Mouse (Mus musculus) spleen, postnatal 14 days (tissue): Measurements from ENCODE around the gene Atxn7l3.
"Not testable (repeated sequence)": the region's sequence is repeated elsewhere in the genome, so short reads cannot be mapped to it uniquely, and the experiment has no call there.

Experiments used
- DNase-seq, 2 experiments: peaks; one replicate each; pipeline ENCODE4 v3.0.0; 2021 to 2022; ENCODE audit warnings: low spot score in 2 of 2

Atxn7l3 gene

DNA sequence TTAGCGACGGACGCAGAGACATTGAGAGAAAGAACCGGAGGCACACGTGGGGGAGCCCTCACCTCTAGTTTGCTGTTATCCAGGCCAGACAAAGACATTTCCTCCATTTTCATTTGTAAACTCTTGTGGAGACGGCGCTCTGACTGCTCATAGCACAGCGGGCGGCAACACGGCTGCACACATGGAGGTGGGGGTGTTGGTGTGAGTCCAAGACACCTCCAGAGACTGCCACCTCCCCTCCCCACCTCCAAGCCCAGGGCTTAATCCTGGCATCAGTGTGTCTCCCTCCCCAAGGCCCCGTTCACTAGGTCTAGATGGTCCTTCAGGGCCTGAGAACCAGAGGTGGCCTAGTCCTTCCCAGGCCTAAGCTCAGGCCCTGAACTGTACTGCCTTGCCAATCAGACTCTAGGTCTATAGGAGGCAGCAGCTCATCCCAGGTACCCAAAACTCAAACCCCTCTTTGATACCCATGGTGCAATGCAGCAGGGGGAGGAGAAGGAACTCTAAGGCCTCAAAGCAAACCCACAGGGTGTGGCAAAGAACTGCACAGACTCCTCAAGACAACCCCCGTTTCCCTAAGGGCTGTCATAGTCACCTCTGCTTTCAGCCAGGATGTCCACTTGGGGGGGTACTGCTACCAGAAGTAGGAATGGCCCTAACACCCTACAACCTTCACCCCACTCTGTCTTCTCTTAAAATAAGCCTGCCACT is 1.4 kb downstream of the Atxn7l3 start:
- peak in 1 of 2 experiments; percentile 36 for DNase-seq

DNA sequence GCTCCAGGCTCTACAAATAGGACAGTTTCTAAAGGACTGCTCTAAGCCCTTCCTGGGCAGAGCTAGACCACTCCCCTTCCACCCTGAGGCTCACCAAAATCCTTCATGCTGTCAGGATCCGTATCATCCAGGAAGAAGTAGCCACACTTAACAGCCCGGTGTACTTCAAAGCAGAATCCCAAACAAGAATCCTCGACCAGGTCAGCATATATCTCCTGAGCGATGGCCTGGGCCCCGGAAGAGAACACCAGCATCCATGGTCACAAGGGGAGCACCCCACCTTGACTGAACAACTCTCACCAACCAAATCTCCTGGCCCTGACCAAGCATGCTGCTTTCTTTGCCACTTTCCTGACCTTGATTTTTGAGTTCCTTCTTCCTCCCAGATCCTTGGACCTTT is 2.0 kb downstream of the Atxn7l3 start:
- no peak for DNase-seq

DNA sequence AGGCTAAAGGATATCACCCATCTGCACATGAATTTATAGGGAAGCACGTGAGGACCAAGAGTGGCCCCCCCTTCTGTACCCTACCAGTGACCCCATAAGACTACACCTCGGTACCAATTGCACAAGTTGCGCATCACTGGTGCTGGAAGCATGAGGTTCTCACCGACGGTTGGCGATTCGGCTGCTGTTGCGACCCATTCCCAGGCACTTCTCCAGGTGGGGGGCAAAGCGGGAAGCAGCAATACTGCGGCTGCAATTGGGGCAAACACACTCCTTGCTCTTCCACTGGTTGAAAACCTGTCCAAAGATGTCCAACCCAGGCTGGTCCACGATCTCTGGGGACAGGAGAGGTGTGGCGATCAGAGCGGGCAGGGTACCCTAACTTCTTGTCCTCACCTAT is 2.5 kb downstream of the Atxn7l3 start:
- no peak for DNase-seq

DNA sequence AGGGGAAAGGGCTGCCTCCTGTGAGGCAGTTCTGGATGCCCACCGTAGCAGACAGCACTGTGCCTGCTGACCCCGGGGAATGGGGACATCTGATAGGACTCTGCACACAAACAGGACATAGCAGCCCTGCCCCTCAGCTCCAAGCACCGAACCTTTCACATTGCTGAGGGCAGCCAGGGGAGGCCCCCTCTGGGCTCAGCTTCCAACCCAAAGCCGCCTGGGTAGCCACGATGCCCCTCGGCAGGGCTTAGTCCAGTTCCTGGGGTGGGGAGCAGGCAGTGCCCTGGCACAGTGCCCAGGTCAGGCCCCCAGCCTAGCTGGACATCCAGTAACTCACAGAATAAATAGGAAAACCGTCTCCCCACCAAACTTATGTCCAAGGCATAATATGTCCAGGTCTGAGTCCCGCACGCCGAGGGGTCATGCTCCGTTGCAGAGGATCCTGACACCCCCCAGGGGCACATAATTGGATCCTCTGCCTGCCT is 5.3 kb downstream of the Atxn7l3 start:
- no peak for DNase-seq

DNA sequence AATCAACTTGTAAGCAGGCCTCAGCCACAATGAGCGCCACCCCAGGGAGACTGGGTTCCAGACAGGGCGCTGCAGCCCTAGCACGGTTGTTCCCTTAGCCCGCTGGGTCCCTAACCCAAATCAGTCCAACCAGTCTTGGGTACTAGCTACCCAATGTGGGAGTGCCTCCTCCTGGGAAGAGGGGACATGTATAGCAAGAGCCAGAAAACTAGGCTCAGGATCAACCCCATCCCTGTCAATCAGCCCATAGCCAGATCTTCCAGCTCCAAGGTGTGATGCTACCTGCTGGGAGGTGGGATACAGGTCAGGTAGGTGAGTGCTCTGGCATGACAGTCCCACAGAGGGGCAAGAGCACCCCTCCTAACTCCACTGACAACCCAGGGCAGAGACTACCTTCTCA is 6.3 kb downstream of the Atxn7l3 start:
- DNase-seq: no peak

DNA sequence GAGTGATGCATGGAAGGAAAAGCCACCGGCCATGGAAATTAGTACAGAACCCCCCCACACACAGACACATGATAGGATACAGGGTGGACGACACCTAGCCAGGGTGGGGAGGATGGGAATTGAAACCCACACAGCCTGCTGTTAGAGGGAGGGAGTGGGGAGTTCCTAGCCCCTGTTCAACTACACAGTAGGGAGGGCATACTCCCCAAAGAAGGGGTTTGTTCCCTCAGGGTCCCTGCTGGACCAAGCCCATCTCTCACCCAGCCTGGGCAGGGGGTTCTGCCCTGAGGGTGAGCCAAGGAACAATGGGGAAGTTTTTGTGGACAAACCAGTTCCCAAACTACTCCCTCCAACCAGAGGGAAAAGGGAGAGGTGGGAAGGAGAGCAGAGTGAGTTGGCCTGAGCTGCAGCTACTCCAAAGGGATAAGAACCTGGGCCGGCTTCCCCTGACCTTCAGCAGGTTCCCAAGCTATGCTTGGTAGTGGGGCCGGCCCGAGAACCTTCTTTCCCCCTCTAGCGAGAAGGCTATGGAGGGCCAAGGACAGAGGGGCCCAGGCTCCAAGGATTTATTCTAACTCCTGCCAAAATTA is 6.8 kb downstream of the Atxn7l3 start:
- DNase-seq: no peak

DNA sequence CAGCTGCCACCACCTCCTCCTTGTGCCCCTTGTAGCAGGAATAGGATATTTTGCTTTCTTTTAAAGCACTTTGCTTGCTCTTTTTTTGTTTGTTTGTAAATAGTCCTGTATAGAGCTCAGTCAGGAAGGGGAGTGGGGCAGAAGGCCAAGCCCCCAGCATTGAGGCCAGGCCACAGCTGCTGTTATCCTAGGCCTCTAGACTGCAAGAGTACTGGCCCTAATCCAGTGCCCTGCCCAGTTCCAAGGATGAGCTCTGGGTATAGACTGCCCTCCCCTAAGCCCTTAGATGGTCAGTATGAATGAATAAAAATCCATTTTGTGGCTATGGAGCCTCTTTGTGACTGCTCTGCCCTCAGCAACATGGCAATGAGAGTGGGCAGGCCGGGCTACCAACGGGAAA is 7.5 kb downstream of the Atxn7l3 start:
- DNase-seq: no peak

DNA sequence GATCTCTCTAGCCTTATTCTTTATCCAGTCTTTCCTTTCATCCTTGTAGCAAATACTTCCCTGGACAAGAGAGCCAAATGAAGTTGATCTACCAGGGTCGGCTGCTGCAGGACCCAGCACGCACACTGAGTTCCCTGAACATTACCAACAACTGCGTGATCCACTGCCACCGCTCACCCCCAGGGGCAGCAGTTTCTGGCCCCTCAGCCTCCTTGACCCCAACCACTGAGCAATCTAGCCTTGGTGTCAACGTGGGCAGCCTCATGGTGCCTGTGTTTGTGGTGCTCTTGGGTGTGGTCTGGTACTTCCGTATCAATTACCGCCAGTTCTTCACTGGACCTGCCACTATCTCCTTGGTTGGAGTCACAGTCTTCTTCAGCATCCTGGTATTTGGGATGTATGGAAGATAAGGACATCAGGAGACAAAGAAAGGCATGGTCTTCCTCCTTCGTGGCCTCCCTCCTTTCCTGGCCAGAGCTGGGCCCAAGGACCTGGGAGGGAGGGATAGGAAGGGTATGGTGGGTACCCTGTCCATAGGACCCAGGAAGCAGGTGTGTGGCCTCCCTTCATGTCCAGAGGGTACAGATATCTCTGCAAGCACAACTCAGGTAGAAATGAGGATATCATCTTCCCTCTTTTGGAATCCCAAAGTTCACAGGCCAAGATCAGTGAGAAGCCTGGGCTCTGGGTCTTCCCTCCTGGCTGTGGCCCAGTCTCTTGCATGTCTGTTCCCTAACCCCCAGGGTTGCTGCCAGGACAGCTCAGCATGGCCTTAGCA is 8.2 kb downstream of the Atxn7l3 start:
- DNase-seq: no peak

DNA sequence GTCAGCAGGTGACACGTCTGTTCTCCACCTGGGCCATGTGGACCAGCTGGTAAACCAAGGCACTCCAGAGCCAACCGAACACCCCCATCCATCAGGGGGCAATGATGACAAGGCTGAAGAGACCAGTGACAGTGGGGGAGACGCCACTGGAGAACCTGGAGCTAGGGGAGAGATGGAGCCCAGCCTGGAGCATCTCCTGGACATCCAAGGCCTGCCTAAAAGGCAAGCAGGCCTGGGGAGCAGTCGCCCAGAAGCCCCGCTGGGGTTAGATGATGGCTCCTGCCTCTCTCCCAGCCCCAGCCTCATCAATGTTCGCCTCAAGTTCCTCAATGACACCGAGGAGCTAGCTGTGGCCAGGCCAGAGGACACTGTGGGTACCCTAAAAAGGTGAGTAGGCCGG is 8.9 kb downstream of the Atxn7l3 start:
- no peak for DNase-seq

DNA sequence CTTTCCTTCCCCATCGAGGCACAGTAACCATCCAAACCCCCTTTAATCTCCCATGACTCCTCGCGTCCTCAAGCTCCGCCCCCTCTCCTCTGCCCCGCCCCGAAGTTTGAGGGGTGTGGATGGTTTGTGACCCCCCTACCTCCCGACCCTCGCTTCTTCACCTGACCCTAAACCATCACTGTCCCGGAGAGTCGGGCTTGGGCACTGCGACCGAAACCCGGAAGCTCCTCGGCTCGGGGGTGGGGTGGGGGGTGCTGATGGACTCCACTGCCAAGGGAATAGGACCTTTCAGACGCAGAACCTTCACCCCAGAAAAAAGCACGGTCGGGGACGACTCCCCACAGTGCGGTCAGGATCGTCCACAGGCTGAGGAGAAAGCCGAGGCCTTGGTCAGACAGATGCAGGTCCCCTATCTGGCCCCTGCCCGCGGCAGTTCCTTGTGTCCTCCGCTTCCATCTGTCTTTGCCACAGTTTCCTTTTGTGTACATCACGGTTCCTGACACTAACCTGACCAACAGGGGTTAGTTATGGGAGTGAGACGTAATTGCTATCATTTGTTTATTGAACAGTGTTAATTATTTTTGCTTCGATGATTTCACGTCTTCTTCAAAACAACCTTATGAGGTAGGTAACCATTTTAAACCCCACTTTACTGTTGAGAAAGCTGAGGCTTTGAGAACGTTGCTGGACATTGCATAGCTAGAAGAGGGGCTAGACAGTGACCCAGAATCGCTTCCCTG is 11.2 kb downstream of the Atxn7l3 start:
- DNase-seq: peak in 1 of 2 experiments; percentile 70

DNA sequence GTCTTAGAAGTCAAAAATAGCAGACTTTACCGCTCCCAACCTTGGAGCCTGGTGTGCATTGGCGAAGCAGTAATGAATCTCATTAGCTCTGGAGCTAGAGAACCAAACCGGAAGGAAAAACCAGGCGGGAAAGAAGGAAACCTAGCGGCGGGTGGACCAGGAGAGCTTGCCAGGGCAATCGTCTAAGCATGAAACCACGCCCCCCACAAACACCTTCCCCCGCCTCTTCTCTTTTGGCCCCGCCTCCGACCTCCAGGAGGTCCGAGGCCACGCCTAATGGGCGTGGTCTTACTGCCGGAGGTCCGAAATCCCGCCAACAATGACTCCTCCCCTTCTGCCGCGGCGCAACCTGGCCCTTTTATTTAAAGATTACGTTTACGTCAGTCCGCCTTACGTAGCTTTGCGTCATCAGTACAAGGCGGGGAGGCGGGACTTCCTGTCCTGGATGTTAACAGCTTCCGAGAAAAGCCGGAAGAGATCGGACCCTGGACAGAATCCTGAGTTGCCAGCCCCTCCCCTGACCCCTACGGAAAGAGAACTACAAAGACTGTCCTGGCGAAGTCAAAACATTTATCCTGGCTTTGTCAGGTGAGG is 11.8 kb downstream of the Atxn7l3 start, which contains the start of gene Tmub2:
TSS of gene Tmub2 (plus strand) at position 431 of the 594 bp plus-strand sequence.
- peak; percentile 93 for DNase-seq

DNA sequence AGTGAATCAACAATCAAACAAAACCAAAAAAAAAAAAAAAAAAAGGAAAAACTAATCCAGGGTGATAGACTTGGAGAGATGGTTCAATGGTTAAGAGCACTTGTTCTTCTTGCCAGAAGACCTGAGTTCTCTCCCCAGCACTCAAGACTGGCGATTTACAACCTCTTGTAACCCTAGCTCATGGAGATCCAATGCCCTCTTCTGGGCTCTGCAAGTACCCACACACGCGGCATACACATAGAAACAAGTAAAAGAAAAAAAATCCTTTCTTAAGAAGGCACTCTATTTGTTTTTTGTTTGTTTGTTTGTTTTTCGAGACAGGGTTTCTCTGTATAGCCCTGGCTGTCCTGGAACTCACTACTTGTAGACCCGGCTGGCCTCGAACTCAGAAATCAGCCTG is 12.5 kb downstream of the Atxn7l3 start:
- DNase-seq: no peak

DNA sequence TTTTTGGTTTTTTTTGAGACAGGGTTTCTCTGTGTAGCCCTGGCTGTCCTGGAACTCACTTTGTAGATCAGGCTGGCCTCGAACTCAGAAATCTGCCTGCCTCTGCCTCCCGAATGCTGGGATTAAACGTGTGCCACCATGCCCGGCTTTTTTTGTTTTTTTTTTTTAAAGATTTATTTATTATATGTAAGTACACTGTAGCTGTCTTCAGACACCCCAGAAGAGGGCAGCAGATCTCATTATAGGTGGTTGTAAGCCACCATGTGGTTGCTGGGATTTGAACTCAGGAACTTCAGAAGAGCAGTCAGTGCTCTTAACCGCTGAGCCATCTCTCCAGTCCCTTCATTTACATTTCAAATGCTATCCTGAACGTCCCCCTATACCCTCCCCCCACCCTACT is 16.2 kb downstream of the Atxn7l3 start:
- DNase-seq: not testable (repeated sequence)

DNA sequence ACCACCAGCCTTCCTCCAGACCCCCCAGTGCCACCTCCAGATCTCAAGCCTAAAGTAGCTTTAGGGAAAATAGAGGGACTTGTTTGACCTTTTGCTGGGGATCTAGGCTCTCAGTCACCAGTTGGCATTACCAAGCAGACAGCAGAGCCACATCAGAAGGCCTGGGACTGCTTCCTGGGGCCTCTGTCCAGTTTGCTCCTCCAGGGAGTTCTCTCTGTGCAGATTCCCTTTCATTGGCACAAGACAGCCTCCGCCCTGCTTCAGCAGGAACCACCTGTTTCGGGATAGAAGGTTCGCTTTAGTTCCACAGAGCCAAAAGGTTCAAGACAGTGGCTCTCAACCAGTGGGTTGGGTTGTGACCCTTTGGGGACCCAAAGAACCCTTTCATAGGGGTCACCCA is 16.8 kb downstream of the Atxn7l3 start:
- DNase-seq: no peak

DNA sequence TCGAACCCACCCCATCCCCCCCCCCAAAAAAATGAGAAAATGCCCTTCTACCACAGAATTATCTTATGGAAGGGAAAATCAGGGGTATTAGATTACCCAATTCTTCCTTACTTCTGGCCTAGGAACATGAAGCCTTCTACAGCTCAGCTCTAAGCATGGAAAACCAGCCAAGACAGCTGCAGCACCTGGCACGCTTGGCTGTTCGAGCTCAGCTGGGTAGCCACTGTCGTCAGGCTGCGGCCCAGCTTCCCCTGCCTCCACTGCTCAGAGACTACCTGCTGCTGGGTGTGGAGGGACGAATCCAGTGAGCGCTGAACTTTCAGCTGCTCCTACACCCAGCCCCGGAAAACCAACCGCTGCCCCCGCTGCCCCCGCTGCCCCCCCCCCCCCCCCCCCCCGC is 18.7 kb downstream of the Atxn7l3 start:
- no peak for DNase-seq

DNA sequence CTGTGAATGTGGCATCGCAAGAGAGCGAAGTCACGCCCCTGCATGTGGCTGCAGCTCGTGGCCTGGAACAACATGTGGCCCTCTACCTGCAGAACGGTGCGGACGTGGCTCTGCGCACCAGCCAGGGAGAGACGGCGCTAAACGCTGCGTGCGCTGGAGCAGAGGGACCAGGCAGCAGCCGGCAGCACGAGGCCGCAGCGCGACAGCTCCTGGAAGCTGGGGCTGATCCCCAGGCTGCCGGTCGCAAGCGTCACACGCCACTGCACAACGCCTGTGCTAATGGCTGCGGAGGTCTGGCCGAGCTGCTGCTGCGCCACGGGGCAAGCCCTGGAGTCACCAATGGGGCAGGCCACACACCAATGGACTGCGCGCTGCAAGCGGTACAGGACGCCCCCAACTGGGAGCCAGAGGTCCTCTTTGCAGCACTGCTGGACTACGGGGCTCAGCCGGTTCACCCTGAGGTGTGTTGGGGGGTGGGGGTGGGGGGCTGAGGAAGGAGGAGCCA is 20.0 kb downstream of the Atxn7l3 start:
- no peak for DNase-seq

DNA sequence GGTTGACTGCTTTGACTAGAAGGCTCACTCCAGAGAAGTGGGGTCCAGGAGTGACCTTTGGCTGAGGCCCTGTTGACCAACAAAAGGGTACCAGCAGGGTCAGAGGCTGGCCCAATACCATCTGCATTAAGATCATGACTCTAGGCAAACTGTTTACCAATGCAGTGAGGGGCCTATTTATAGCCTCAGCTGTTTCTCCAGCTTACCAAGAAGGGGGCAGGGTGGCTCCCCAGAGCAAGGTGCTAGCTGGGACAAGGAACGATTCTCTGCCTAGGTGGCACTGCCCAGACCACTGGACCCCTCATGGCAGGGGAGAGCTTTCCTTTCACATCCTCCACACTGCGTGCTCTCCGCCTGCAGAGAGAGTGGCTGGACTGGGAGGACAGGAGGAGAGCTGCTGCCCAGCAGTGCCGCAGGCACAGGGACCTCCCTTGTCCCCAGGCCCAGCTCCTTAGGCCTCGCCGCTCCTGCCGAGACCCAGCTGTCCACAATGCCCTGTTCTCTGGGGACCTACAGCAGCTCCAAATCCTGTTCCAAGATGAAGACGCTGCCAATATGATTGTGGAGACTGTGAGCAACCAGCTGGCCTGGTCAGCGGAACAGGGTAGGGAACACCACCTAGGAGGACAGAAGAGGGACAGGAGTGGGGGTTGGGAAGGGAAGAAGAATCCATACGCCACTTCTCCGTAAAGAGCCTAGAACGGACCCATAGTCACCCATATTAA is 27.7 kb downstream of the Atxn7l3 start, which contains the start of gene Asb16:
TSS of gene Asb16 (plus strand) at position 224 of the 725 bp plus-strand sequence.
- no peak for DNase-seq

DNA sequence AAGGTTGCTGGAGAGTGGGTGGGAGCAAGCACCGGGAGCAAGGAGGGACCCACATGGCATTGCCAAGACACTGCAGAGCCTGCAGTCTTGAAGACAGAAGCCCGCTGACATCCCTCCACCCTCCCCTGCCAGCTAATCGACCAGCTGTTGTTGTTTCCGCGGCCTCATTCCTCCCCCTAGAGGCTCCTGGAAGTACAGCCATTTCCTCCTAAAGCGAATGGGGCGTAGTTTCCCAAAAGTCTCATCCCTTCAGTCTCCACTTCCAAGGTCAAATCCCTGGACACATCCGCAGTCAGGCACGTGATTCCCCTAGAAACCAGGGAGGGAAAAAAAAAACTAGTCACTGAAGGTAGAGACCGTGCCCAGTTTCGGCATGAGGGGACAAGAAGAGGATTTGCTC is 29.0 kb downstream of the Atxn7l3 start:
- DNase-seq: peak in 1 of 2 experiments; percentile 44

DNA sequence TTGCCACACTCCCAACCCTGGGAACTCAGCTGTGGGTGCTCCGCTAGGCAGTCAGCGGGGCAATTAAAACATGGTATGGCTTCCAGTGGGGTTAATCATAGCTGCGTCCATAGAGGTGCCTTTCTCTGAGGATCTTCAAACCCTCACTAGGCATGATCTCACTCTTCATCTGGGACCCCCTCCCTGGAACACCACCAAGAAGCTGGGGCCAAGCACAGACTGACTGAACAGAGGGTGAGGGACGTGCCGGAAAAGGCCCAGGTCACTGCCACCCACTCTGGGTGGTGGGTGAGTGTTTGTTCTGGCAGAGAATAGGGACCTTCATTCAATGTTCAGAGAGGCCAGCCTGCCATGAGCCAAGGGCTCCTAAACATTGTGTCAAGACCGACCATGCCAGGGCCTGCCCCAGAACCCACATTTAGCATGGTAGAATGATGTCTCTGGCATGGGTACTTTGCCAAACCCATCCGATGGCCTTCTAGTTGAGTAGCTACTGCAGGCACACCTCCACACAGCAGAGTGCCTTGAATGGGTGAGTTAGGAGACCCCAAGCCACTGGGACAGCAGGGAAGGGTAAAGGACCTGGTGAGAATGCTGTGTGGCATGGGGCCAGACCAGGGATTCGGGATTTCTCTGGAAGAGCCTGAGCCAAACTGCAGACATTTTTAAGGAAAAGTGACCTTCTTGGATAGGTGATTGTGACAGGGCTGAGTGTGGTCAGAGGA is 29.6 kb downstream of the Atxn7l3 start:
- no peak for DNase-seq

DNA sequence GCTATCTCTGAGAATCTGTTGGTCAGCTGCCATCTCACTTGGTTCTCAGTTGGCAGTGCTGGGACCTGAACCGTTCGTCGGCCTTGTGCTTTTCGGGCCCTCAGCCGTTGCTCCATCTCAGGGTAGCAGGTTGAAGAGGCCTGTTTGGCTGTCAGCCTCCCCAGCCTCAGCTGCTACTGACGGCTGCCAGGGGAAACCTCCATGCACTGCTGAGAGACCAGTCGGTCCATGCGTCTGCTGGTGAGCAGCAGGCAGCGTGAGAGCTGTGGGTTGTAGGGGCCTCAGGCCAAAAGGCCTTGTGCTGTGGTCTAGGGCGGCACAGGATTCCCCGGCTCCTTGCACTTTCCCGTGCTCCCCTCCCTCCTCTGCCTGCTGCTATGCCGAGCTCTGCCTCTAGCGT is 30.6 kb downstream of the Atxn7l3 start:
- no peak for DNase-seq
